Comparison of ENCODE assay signal across 19 mouse cellular contexts in genomic region chr13:48083294-48083693, GRCm38 (mm10).
"Had no signal": no experiment of that assay in that cellular context is flagged by ENCODE, and none has a peak within 500 bp of the region (broad histone marks: within the 10 kb centered on the region; RNA-seq: fewer than 3 reads in every experiment).

No protein-coding gene starts in this region.

- H3K4me2 ChIP-seq: kidney, embryonic 15.5 days; liver, embryonic 13.5 days; midbrain, embryonic 12.5 days; midbrain, embryonic 15.5 days; neural tube, embryonic 12.5 days; neural tube, embryonic 15.5 days had no signal

- ATAC-seq: midbrain, embryonic 15.5 days had no signal

- DNase-seq: kidney, postnatal 10 days; kidney, postnatal 36 days; layer of hippocampus, postnatal 36 days; liver, embryonic 13.5 days; lung, adult 2 months; right cerebral cortex, adult 18-20 months; right cerebral cortex, postnatal 14 days; right cerebral cortex, postnatal 4 days; thymus, adult 2 months; thymus, postnatal 14 days; thymus, postnatal 4 days had no signal

- H3K9me3 ChIP-seq: kidney, embryonic 15.5 days; liver, embryonic 13.5 days; midbrain, embryonic 12.5 days; midbrain, embryonic 15.5 days; neural tube, embryonic 12.5 days; neural tube, embryonic 15.5 days had no signal

- H3K4me3 ChIP-seq: kidney, embryonic 15.5 days; left cerebral cortex, adult 2 months; liver, embryonic 13.5 days; midbrain, embryonic 12.5 days; midbrain, embryonic 15.5 days; neural tube, embryonic 12.5 days; neural tube, embryonic 15.5 days had no signal

- H3K36me3 ChIP-seq: kidney, embryonic 15.5 days; liver, embryonic 13.5 days; midbrain, embryonic 12.5 days; midbrain, embryonic 15.5 days; neural tube, embryonic 12.5 days; neural tube, embryonic 15.5 days had no signal

- H3K27ac ChIP-seq: kidney, embryonic 15.5 days; left cerebral cortex, adult 2 months; liver, embryonic 13.5 days; macrophage; midbrain, embryonic 12.5 days; midbrain, embryonic 15.5 days; neural tube, embryonic 12.5 days; neural tube, embryonic 15.5 days; stomach, postnatal 0 days had no signal

- H3K27me3 ChIP-seq: kidney, embryonic 15.5 days; liver, embryonic 13.5 days; midbrain, embryonic 12.5 days; midbrain, embryonic 15.5 days; neural tube, embryonic 12.5 days; neural tube, embryonic 15.5 days had no signal

- H3K9ac ChIP-seq: kidney, embryonic 15.5 days; liver, embryonic 13.5 days; midbrain, embryonic 12.5 days; midbrain, embryonic 15.5 days; neural tube, embryonic 12.5 days; neural tube, embryonic 15.5 days had no signal

- H3K4me1 ChIP-seq: liver, embryonic 13.5 days; midbrain, embryonic 15.5 days had no signal
